Mouse (Mus musculus): ENCODE measurements around the gene Etv1. TPM values are rescaled to one million over a fixed set of nuclear protein-coding genes. Genes with fewer than 3 reads are reported as not detected.
"Not testable (repeated sequence)": the region's sequence is repeated elsewhere in the genome, so short reads cannot be mapped to it uniquely, and the experiment has no call there.

Gene Etv1
- total RNA-seq, 2 experiments from 2014 or later: 0.42 to 1.6 TPM

DNA sequence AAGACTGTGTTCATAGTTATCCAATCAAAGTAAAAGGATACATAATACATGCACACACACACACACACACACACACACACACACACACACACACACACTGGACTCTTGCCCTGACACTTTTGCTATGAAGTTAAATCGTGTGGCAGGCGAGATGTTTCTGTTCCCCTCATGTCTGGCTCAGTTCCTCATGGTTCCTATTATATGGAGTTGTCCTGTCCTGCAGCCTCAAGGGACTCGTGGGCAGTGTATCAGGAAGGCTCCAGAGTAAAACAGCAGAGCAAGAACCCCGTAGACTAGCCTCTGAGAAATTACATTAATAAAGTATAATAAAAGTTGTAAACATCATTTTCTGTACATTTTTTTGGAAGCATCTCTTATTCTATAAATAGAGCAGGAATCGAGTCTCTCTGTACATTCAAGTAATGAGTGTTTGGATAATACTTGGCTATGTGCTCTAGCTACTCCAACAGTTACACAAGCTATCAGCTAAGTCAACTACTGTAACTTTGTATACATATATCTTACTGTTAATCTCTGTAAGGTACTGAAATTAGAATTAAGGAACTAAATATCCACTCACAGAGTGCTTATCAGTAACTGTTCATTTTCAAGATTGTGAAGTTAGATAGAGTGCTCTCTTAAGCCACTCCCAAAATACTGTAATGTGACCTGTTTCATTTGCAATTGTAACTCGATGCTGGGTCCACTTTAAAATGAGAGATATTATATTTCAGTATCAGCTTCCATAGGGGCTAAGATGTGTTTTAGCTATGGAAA, 35.0 kb downstream of the Etv1 start:
- ATAC-seq (replicated peaks; ENCODE audit: low FRiP score, poor library complexity, severe bottlenecking): no peak

DNA sequence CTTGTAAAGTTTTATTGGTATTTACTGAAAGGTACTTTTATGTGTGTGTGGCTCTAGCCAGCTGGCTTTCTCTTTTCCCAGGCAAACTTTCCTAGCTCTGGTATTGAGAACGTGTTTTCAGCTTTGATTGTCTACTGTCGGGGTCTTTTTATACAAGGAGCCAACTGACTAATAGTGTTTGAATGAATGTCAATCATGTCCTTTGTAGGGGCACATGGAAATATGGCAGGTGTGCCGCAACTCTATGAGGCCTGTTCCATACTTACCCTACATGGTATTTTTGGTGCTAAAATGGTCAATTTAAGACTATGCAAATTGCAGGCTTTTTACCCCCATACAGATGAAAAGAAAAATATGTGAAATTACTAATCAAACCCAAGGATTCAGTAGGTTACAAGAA, 37.1 kb downstream of the Etv1 start:
- ATAC-seq (replicated peaks; ENCODE audit: low FRiP score, poor library complexity, severe bottlenecking): no peak

DNA sequence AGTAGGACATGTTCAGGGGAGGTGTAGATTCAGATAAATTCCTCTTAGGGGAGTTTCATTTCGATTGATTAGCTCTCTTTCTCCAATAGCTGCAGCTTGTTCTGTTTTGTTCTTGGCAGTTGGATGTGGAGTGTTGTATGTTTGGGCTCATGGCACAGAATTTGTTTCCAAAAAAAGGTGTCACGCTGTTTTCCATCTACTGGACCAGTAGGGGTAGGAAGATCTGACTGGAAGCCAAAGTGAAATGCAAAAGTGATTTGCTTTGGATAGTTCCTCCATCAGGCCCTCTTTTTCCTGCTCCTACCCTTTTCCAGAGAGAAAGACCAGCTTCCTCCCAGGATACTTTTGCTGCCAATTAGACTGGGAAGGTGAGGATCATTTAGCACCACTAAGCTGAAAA, 39.1 kb downstream of the Etv1 start:
- no peak for ATAC-seq (replicated peaks; ENCODE audit: low FRiP score, poor library complexity, severe bottlenecking)

DNA sequence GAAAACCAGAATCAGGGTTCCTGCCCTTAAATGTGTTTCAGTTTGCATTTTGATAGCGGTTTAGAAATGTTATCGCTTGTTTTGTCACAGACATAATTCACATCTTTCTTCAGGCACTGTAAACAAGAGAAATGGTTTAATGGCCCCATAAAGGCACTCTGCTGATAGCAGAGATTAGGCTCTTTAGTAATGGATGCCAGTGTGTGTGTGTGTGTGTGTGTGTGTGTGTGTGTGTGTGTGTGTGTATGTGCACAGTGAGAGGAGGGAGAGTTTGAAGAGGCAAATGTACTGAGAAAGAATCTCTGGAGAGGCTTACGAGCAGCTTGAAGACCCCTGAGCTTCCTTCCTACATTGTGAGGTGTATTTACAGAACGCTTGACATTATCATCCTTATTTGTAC, 41.5 kb downstream of the Etv1 start:
- no peak for ATAC-seq (replicated peaks; ENCODE audit: low FRiP score, poor library complexity, severe bottlenecking)

DNA sequence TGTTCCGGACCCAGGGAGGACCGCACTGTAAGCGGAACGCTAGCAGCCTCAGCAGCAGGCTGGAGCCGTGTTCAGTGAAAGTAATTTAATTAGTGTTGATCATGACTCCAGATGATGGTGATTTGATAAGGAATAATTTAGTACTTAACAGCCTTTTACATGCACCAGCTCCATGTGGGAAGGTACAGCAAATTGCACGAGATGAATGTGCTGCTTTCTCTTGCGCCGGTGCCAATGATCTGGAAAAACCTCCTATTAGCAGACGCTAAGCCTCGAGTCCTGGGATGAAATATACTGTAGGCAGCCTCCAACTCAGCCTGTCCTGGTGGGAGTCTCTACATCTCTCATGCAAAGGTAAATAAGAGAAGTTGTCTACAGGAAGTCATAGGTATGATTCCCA, 45.2 kb downstream of the Etv1 start:
- ATAC-seq (replicated peaks; ENCODE audit: low FRiP score, poor library complexity, severe bottlenecking): no peak

DNA sequence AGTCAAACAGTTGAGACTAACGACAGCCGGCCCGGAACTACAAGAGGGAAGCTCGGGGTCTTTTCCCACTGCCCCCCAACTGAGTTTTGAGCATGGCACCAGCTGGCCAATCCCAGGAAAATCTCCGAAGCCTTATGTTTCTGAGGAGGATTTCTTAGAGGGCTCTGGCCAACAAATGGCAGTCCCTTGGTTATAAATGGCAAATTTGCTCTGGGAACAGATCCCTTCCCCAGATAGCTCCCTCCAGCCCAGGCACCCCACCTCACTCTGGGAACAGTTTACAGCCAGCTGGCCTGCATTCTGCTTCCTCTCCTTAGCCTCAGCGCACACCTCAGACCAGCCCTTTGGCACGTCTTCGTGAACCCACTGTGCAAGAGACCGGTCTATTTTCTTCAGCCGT, 53.8 kb downstream of the Etv1 start:
- ATAC-seq (replicated peaks; ENCODE audit: low FRiP score, poor library complexity, severe bottlenecking): no peak

DNA sequence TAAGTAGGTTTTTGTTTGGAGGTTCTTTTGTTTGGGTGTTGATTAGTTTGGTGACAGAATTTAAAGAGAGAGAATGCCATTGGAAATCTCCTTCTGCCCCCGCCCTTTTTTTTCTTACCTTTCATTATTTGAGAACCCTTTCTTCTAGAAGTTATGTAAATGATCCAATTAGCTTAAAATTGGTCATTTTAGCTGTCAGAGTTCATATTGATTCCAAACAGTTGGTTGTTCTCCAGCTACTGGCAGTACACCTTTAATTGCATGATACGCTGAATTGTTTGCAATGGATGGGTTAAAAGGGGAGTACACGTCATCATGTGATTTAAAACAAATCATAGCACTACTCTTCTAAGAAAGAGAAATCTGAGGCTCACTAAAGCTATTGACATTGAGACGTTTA, 55.4 kb downstream of the Etv1 start:
- no peak for ATAC-seq (replicated peaks; ENCODE audit: low FRiP score, poor library complexity, severe bottlenecking)

DNA sequence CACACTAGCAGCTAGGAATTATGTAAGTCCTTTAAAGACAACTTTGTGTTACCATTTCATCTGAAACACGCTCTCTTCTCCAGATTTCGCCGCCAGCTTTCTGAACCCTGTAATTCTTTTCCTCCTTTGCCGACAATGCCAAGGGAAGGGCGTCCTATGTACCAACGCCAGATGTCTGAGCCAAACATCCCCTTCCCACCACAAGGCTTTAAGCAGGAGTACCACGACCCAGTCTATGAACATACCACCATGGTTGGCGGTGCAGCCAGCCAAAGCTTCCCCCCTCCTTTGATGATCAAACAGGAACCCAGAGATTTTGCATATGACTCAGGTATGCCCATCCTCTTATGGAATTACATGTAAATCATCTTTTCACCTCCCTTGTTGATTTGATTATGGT, 55.8 kb downstream of the Etv1 start:
- ATAC-seq (replicated peaks; ENCODE audit: low FRiP score, poor library complexity, severe bottlenecking): not testable (repeated sequence)

DNA sequence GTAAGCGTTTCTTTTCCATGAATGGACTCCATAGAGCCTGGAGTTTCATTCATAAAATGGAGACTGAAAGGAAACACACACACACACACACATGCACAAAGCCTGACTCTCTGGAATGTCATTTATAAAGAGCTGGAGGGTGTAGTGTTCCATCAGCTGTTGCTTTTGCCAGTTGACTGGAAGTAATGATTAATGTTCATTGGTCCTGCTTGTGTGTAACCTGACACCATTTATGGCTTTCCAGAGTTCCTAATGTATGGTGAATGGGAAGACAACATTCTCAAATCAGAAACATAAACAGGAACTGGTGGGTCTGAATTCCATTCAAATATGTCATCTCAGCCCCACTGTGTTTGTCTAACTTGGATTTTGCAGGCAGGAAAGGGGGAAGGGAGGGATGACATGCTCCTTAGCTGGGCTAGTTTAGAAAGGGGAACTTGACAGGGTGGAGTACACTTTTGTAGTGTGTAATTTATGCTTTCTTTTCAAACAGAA, 64.7 kb downstream of the Etv1 start:
- no peak for ATAC-seq (replicated peaks; ENCODE audit: low FRiP score, poor library complexity, severe bottlenecking)

DNA sequence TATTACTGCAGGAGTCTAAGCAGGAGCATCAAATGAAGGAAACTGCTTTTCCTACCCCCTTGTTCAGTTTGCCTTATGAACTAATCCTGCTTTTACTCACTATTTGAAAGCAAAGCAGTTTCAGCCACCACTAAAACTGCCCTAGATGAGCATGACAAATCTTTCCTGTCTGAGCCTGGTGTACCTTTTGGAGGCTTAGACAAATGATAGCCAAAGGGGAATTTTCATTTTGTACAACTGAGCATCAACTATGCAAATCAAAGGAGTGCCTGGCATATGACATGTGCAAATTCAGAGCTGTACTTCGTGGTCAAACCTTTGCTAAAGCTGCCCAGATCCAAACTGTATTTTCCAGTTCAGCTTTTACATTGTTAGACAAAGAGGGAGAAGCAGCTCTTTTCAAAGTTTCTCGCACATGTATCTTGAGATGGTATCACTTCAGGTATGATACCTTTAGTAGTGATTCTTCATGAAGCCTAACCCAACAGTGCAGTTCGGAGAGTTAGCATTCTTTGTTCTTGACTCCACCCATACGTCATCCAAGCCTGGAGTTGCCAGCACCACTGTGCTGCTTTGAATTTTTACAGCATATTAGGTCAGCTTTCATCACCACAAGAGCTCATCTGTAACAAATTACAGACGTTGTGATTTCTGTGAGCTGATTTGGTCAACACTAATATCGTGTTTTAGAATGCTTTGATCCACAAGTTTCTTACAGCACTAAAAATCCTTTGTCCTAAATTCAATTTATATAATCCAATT, 68.5 kb downstream of the Etv1 start:
- no peak for ATAC-seq (replicated peaks; ENCODE audit: low FRiP score, poor library complexity, severe bottlenecking)

DNA sequence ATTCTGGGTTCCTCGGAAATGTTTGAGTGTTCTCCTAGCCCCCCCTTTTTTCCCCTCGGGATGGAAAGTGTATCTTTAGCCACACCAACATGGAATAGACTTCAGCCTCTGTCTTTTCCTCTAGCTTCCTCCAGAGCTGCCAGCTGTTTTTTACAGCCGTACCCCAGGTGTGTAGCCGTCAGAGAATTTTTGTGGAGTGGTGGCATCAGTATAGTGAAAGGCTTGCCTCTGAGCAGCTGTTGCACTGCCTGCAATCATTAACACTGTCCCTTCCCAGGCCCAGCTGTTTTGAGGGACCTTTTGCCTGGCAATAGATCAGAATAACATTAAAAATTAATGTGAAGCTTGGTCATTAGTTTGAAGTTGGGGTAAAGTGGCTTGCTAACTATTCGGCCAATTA, 70.8 kb downstream of the Etv1 start:
- no peak for ATAC-seq (replicated peaks; ENCODE audit: low FRiP score, poor library complexity, severe bottlenecking)

DNA sequence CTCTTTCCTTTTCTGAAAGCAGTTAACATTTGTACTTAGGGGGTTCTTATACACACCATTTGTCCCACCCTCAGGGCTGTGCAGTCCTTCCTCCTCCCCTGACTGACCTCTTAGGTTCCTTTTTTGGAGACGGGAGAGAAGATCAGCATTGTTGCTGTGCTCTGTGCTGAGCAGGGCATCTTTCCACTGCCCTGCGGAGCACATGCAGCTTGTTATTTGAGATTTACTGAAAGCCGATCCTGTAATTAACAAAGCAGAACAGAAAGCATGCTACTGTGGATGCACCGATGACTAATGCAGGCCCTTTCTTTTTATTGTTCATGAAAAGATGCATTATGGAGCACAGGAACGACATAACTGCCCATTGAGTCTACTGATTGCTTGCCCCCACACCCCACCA, 75.1 kb downstream of the Etv1 start:
- ATAC-seq (replicated peaks; ENCODE audit: low FRiP score, poor library complexity, severe bottlenecking): no peak

DNA sequence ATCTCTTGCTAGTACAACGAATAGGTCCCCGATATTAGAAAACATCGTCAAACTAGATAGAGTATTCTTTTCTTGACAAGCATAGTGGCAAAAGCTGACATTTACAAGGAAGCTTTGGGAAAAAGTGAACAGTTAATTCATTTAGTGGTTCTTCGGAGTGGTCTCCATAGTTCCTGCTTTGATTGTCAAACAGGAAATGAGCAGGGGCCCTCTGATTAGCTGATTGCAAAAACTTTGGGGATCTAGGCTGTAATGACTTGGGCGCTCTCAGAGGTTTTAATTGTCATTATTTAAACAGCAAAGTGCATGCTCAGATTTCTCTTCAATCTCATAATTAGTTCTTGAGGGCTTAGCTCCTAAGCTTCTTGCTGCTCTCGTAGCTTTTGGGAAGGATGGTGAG, 75.6 kb downstream of the Etv1 start:
- ATAC-seq (replicated peaks; ENCODE audit: low FRiP score, poor library complexity, severe bottlenecking): no peak

DNA sequence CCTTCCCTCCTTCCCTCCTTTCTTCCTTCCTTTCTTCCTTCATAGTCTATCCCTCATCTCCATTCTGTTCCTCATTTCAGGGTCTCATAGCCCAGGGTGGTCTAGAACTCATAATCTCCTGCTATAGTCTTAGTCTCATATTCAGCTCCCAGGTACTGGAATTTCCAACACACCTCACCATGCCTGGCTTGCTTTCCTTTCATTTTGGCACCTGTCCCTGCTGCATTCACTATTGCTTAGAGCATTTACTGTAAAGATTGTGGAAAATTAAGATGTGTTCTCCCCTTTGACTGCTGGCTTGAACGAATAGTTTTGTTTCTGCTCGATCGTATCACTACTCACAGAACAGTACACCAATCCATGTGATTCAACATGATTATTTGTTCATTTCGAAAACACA, 80.5 kb downstream of the Etv1 start:
- no peak for ATAC-seq (replicated peaks; ENCODE audit: low FRiP score, poor library complexity, severe bottlenecking)

DNA sequence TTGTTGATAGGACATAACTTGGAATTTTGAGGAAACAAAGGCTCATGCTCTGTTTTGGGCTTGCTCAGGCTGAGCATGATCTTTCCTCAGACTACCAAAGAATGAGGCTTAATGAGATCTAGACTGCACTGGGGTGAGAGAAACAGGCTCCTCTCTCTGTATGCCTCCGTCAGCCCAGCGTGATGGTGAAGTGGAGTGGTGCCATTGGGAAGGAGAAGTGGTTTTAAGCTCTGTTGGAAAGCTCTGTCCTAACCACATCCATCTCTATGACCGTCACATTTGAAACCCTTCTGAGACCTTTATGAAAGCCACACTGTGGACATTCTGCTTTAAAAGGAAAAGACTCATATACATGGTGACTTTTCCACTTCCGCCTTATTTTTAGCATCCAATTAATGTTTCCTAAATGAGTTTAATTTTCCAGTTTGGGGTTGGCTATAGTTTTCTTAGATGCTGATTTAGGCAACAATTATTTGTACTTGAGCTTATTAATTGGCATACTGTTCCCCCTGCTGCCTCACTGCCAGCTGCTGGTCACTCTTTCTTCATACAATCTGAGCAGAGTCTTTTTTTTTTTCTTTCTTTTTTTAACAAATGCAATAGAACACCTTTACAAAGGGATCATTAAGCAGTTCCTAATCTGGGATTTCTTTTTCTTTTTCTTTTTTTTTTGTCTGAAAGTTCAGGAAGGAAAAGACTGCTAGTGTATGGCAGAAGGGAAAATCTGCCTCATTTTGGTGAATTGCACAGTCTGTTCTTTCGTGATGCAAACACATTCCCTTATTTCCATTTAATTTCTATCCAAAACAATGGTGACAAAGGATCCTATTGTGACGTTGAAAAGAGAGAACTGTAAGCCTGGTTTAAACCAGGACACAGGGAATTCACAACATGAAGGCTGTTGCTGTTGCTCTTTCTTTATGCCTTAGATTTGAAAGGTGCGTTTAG, 81.3 kb downstream of the Etv1 start:
- no peak for ATAC-seq (replicated peaks; ENCODE audit: low FRiP score, poor library complexity, severe bottlenecking)

DNA sequence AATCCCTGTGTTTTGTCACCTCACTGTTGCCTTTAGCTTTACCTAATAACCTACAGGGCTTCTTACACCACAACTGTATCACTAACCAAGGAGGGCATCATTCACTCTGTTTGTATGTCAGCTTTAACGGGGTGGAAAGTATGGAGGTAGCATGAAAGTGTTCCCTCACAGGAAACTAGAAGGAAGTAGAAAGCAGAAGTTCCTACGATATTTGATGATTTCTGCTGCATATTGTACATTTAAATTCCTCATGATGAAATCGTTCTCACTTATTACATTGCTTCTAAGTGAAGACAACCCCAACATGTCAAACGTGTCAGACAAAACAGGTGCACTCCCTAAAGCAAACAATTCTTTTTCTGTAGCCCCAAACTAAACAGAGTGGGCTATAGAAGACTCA, 84.2 kb downstream of the Etv1 start:
- ATAC-seq (replicated peaks; ENCODE audit: low FRiP score, poor library complexity, severe bottlenecking): no peak

DNA sequence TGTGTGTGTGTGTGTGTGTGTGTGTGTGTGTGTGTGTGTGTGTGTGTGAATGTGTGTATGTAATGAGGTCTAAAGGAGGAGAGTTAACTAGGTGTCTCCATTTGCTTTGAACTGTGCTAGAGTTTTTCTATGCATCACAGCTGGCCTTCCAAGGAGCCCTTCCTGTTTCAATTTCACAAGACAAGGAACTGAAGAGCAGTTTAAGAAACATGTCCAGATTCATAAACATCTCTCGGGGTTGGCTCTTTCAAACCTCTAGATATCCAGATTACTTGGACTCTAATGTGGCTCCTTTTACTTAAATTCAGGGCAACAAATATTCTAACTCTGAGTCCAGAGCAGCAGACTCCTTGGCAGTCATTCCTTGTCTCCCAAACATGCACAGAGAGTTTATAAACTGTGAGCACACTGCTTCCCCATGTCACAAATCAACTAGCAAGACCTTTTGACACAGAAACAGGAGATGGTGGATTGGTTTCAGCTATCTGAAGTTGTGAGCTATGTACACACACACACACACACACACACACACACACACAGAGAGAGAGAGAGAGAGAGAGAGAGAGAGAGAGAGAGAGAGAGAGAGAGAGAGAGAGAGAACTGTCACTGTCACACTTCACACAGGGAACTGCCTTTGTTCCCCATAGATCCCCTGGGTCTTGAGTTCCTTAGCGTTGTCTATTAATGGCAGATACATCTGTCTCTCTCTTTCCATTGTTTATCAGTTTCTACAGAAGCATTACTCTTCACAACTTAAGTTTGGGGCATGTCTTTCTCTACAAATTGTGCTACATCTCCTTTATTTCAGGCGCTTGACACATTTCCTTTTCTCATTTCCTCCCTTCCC, 85.0 kb downstream of the Etv1 start:
- ATAC-seq (replicated peaks; ENCODE audit: low FRiP score, poor library complexity, severe bottlenecking): no peak

DNA sequence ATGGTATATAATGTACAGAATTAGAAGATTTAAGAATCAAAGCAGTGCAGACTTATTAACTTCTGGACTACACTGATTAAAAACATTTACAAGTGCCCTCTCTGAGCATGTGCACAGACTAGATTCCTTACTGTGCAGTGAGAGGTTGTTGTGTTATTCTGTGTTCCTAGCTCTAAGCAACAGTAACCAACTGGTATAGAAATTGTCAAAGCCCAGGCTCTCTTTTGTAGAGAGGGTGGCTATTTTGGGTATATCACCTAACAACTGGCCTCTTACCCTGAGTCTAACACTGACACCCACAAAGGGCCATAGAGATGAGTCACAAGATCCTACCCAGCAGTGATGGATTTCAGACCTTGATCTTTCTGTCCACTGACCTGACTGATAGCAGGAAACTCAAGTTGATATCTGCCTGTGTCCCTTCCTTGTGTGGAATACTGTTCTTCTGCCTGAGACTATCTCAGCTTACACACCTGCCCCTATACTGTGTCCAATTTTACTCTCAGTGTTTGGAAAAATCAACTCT, 95.4 kb downstream of the Etv1 start:
- ATAC-seq (replicated peaks; ENCODE audit: low FRiP score, poor library complexity, severe bottlenecking): no peak

DNA sequence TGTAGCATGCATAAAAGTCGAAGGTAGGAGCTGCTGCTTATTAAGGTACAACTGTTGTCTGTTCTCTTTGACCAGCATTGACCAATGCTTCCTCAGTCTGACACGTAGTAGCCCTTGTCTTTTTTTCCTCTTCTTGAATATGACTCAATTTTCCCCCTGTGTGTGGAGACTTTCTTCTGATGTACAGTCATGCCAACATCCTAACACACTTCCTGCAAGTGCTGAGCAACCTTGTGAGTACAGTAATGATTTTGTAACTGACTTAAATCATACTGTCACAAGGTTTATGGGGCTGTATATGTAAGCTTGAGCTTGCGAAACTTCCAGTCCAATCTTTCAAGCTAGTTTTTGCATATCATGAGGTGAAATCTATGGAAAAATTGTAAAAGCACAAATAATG, 125.3 kb downstream of the Etv1 start:
- ATAC-seq (replicated peaks; ENCODE audit: low FRiP score, poor library complexity, severe bottlenecking): no peak
